Mouse (Mus musculus): Measurements from ENCODE around the gene Mettl7a1. TPM values are rescaled to one million over a fixed set of nuclear protein-coding genes. Genes with fewer than 3 reads are reported as not detected.
"Not testable (repeated sequence)": the region's sequence is repeated elsewhere in the genome, so short reads cannot be mapped to it uniquely, and the experiment has no call there.

Gene Mettl7a1
- 3.8 and 5.4 TPM in 2 replicates for polyA plus RNA-seq (2014; fragmentation: Nextera tagmentation; extraction: Ambion mirVana)

GRCm38 (mm10) chr15:100304019-100304991 is at the start of gene Mettl7a1:
Mettl7a1 (plus strand) TSS chr15:100304140.
- Histone ChIP-seq H3K4me1 (ENCODE audit: control insufficient read depth, insufficient read depth, low read length) (no peaks in the 10 kb centered on the region), H3K27ac (ENCODE audit: low read depth, low read length) (peak within 1 kb of the TSS; percentile 87), H3K9ac (ENCODE audit: low read length) (peak within 1 kb of the TSS; percentile 76), H3K4me2 (ENCODE audit: low read length) (peak within 1 kb of the TSS; percentile 79), H3K36me3 (ENCODE audit: control insufficient read depth, insufficient read depth, low read length) (no peaks in the 10 kb centered on the region), H3K9me3 (replicated peaks; ENCODE audit: control insufficient read depth, low read length) (no peaks in the 10 kb centered on the region), H3K4me3 (ENCODE audit: low read depth, low read length) (peak within 1 kb of the TSS; percentile 45), H3K27me3 (replicated peaks; ENCODE audit: control insufficient read depth, insufficient read depth, low read length) (no peaks in the 10 kb centered on the region)
- WGBS = 2% methylated on average over 26 of the region's 30 CpGs
- ATAC-seq (peak; percentile 85), DNase-seq (ENCODE audit: low spot score) (peak; percentile 91)

GRCm38 (mm10) chr15:100256386-100256785 is 47.6 kb upstream of the Mettl7a1 start:
- Histone ChIP-seq H3K4me1 (ENCODE audit: control insufficient read depth, insufficient read depth, low read length) (no peaks in the 10 kb centered on the region), H3K9ac (ENCODE audit: low read length) (no peak overlapping the region), H3K27ac (ENCODE audit: low read depth, low read length) (no peak overlapping the region), H3K4me3 (ENCODE audit: low read depth, low read length) (no peak overlapping the region), H3K27me3 (replicated peaks; ENCODE audit: control insufficient read depth, insufficient read depth, low read length) (no peaks in the 10 kb centered on the region), H3K36me3 (ENCODE audit: control insufficient read depth, insufficient read depth, low read length) (peaks cover 78% of the 10 kb centered on the region), H3K9me3 (replicated peaks; ENCODE audit: control insufficient read depth, low read length) (no peaks in the 10 kb centered on the region), H3K4me2 (ENCODE audit: low read length) (no peak overlapping the region)
- DNase-seq (ENCODE audit: low spot score) = no peak
- ATAC-seq = no peak
- WGBS = 93% methylated on average over 6 of the region's 6 CpGs

GRCm38 (mm10) chr15:100257305-100257704 is 46.6 kb upstream of the Mettl7a1 start:
- Histone ChIP-seq H3K4me1 (ENCODE audit: control insufficient read depth, insufficient read depth, low read length) (no peaks in the 10 kb centered on the region), H3K27ac (ENCODE audit: low read depth, low read length) (no peak overlapping the region), H3K27me3 (replicated peaks; ENCODE audit: control insufficient read depth, insufficient read depth, low read length) (no peaks in the 10 kb centered on the region), H3K4me2 (ENCODE audit: low read length) (no peak overlapping the region), H3K4me3 (ENCODE audit: low read depth, low read length) (no peak overlapping the region), H3K36me3 (ENCODE audit: control insufficient read depth, insufficient read depth, low read length) (peaks cover 79% of the 10 kb centered on the region), H3K9me3 (replicated peaks; ENCODE audit: control insufficient read depth, low read length) (no peaks in the 10 kb centered on the region), H3K9ac (ENCODE audit: low read length) (no peak overlapping the region)
- ATAC-seq (no peak), DNase-seq (ENCODE audit: low spot score) (no peak)
- WGBS = 95% methylated on average over 5 of the region's 5 CpGs

- Histone ChIP-seq H3K4me3 (ENCODE audit: low read depth, low read length) (no peak overlapping the region), H3K9ac (ENCODE audit: low read length) (no peak overlapping the region), H3K9me3 (replicated peaks; ENCODE audit: control insufficient read depth, low read length) (no peaks in the 10 kb centered on the region), H3K27ac (ENCODE audit: low read depth, low read length) (no peak overlapping the region), H3K4me2 (ENCODE audit: low read length) (no peak overlapping the region), H3K4me1 (ENCODE audit: control insufficient read depth, insufficient read depth, low read length) (no peaks in the 10 kb centered on the region), H3K36me3 (ENCODE audit: control insufficient read depth, insufficient read depth, low read length) (peaks cover 69% of the 10 kb centered on the region), H3K27me3 (replicated peaks; ENCODE audit: control insufficient read depth, insufficient read depth, low read length) (no peaks in the 10 kb centered on the region)
- WGBS = 92% methylated on average over 7 of the region's 7 CpGs
- ATAC-seq (no peak), DNase-seq (ENCODE audit: low spot score) (no peak)
These were observed 45.1 kb upstream of the Mettl7a1 start for GRCm38 (mm10) chr15:100258646-100259425.

- H3K4me2 ChIP-seq (ENCODE audit: low read length); H3K9me3 ChIP-seq (replicated peaks; ENCODE audit: control insufficient read depth, low read length); ATAC-seq; H3K27me3 ChIP-seq (replicated peaks; ENCODE audit: control insufficient read depth, insufficient read depth, low read length); H3K4me1 ChIP-seq (ENCODE audit: control insufficient read depth, insufficient read depth, low read length); H3K9ac ChIP-seq (ENCODE audit: low read length); H3K4me3 ChIP-seq (ENCODE audit: low read depth, low read length); DNase-seq (ENCODE audit: low spot score); H3K27ac ChIP-seq (ENCODE audit: low read depth, low read length): not testable (repeated sequence)
- H3K36me3 ChIP-seq (ENCODE audit: control insufficient read depth, insufficient read depth, low read length) = peaks cover 54% of the 10 kb centered on the region
- WGBS = 96% methylated on average over 5 of the region's 7 CpGs
These were observed 43.6 kb upstream of the Mettl7a1 start for GRCm38 (mm10) chr15:100260351-100260750.

GRCm38 (mm10) chr15:100263246-100263905 is 40.6 kb upstream of the Mettl7a1 start:
- peaks cover 28% of the 10 kb centered on the region for H3K36me3 ChIP-seq (ENCODE audit: control insufficient read depth, insufficient read depth, low read length)
- peak; percentile 67 for DNase-seq (ENCODE audit: low spot score)
- no peak overlapping the region for H3K9ac ChIP-seq (ENCODE audit: low read length)
- H3K9me3 ChIP-seq (replicated peaks; ENCODE audit: control insufficient read depth, low read length) = no peaks in the 10 kb centered on the region
- no peak for ATAC-seq
- H3K4me3 ChIP-seq (ENCODE audit: low read depth, low read length) = no peak overlapping the region
- no peak overlapping the region for H3K4me2 ChIP-seq (ENCODE audit: low read length)
- WGBS = 19% methylated on average over 4 of the region's 4 CpGs
- H3K27me3 ChIP-seq (replicated peaks; ENCODE audit: control insufficient read depth, insufficient read depth, low read length) = no peaks in the 10 kb centered on the region
- H3K4me1 ChIP-seq (ENCODE audit: control insufficient read depth, insufficient read depth, low read length) = no peaks in the 10 kb centered on the region
- no peak overlapping the region for H3K27ac ChIP-seq (ENCODE audit: low read depth, low read length)

GRCm38 (mm10) chr15:100265586-100266325 is 38.2 kb upstream of the Mettl7a1 start:
- H3K4me3 ChIP-seq (ENCODE audit: low read depth, low read length) = no peak overlapping the region
- no peak overlapping the region for H3K4me2 ChIP-seq (ENCODE audit: low read length)
- H3K27ac ChIP-seq (ENCODE audit: low read depth, low read length) = no peak overlapping the region
- no peak overlapping the region for H3K9ac ChIP-seq (ENCODE audit: low read length)
- DNase-seq (ENCODE audit: low spot score) = no peak
- H3K27me3 ChIP-seq (replicated peaks; ENCODE audit: control insufficient read depth, insufficient read depth, low read length) = no peaks in the 10 kb centered on the region
- 84% methylated on average over 4 of the region's 5 CpGs for WGBS
- H3K9me3 ChIP-seq (replicated peaks; ENCODE audit: control insufficient read depth, low read length) = no peaks in the 10 kb centered on the region
- H3K36me3 ChIP-seq (ENCODE audit: control insufficient read depth, insufficient read depth, low read length) = peaks cover 16% of the 10 kb centered on the region
- ATAC-seq = no peak
- no peaks in the 10 kb centered on the region for H3K4me1 ChIP-seq (ENCODE audit: control insufficient read depth, insufficient read depth, low read length)

- Histone ChIP-seq H3K27me3 (replicated peaks; ENCODE audit: control insufficient read depth, insufficient read depth, low read length) (no peaks in the 10 kb centered on the region), H3K36me3 (ENCODE audit: control insufficient read depth, insufficient read depth, low read length) (no peaks in the 10 kb centered on the region), H3K9ac (ENCODE audit: low read length) (no peak overlapping the region), H3K4me2 (ENCODE audit: low read length) (no peak overlapping the region), H3K4me1 (ENCODE audit: control insufficient read depth, insufficient read depth, low read length) (no peaks in the 10 kb centered on the region), H3K9me3 (replicated peaks; ENCODE audit: control insufficient read depth, low read length) (no peaks in the 10 kb centered on the region), H3K27ac (ENCODE audit: low read depth, low read length) (no peak overlapping the region), H3K4me3 (ENCODE audit: low read depth, low read length) (no peak overlapping the region)
- no peak for DNase-seq (ENCODE audit: low spot score)
- no peak for ATAC-seq
- 87% methylated on average over 2 of the region's 2 CpGs for WGBS
These were observed 35.0 kb upstream of the Mettl7a1 start for GRCm38 (mm10) chr15:100268916-100269315.

All from forebrain, embryonic 14.5 days (tissue).